Mouse (Mus musculus): Measurements from ENCODE around the gene Kcnip3. TPM values are rescaled to one million over a fixed set of nuclear protein-coding genes. Genes with fewer than 3 reads are reported as not detected.

Gene Kcnip3
- polyA plus RNA-seq, 1 experiment from 2014 or later, result 2.2 TPM

GRCm38 (mm10) chr2:127415806-127416205 is 106.1 kb downstream of the Kcnip3 start:
- Histone ChIP-seq H3K4me3 (no peak overlapping the region), H3K36me3 (no peaks in the 10 kb centered on the region), H3K27me3 (ENCODE audit: insufficient read depth, poor library complexity, severe bottlenecking) (no peaks in the 10 kb centered on the region; the same call in 1 of the 2 replicates), H3K27ac (no peak overlapping the region), H3K9me3 (no peaks in the 10 kb centered on the region), H3K4me1 (replicated peaks) (no peaks in the 10 kb centered on the region)
- 83% methylated on average over 10 of the region's 10 CpGs for WGBS
- no peak for DNase-seq (ENCODE audit: low spot score)

- Histone ChIP-seq H3K36me3 (no peaks in the 10 kb centered on the region), H3K27ac (no peak overlapping the region), H3K27me3 (ENCODE audit: insufficient read depth, poor library complexity, severe bottlenecking) (no peaks in the 10 kb centered on the region; the same call in 1 of the 2 replicates), H3K4me3 (no peak overlapping the region), H3K4me1 (replicated peaks) (no peaks in the 10 kb centered on the region), H3K9me3 (no peaks in the 10 kb centered on the region)
- no peak for DNase-seq (ENCODE audit: low spot score)
- WGBS, result 89% methylated on average over 6 of the region's 6 CpGs
Measured at GRCm38 (mm10) chr2:127411126-127411525, 110.8 kb downstream of the Kcnip3 start.

Other genes starting within 250 kb of the Kcnip3 start
- 5.2 and 5.7 TPM in 2 replicates for gene Dusp2, start 185.9 kb downstream of the Kcnip3 start, polyA plus RNA-seq (2016; fragmentation: Nextera tagmentation; extraction: Ambion mirVana)
- gene Astl, start 183.5 kb downstream of the Kcnip3 start, polyA plus RNA-seq (2016; fragmentation: Nextera tagmentation; extraction: Ambion mirVana), result not detected in 2 replicates
- gene Adra2b, start 158.9 kb downstream of the Kcnip3 start, polyA plus RNA-seq (2016; fragmentation: Nextera tagmentation; extraction: Ambion mirVana), result 2.3 and 3.0 TPM in 2 replicates
- gene Gpat2, start 96.9 kb downstream of the Kcnip3 start, polyA plus RNA-seq (2016; fragmentation: Nextera tagmentation; extraction: Ambion mirVana), result 0.10 and 0.24 TPM in 2 replicates
- gene Fahd2a, start 77.5 kb downstream of the Kcnip3 start, polyA plus RNA-seq (2016; fragmentation: Nextera tagmentation; extraction: Ambion mirVana), result 20.5 and 27.1 TPM in 2 replicates
- gene Prom2, start 19.4 kb upstream of the Kcnip3 start, polyA plus RNA-seq (2016; fragmentation: Nextera tagmentation; extraction: Ambion mirVana), result 0.65 and 0.85 TPM in 2 replicates
- 8.0 and 8.3 TPM in 2 replicates for gene Zfp661, start 65.0 kb upstream of the Kcnip3 start, polyA plus RNA-seq (2016; fragmentation: Nextera tagmentation; extraction: Ambion mirVana)
- gene Mrps5, start 65.1 kb upstream of the Kcnip3 start, polyA plus RNA-seq (2016; fragmentation: Nextera tagmentation; extraction: Ambion mirVana), result 158 and 163 TPM in 2 replicates
- gene Mal, start 134.6 kb upstream of the Kcnip3 start, polyA plus RNA-seq (2016; fragmentation: Nextera tagmentation; extraction: Ambion mirVana), result 0.69 and 2.4 TPM in 2 replicates
- gene Mall, start 207.8 kb upstream of the Kcnip3 start, polyA plus RNA-seq (2016; fragmentation: Nextera tagmentation; extraction: Ambion mirVana), result 0.77 and 1.8 TPM in 2 replicates

Measured in hindbrain, embryonic 10.5 days (tissue).